Mouse (Mus musculus) lung, postnatal 0 days (tissue): ENCODE measurements around the gene Ypel2.

Experiments
- CTCF ChIP-seq: IDR thresholded peaks from 2 replicates; pipeline ENCODE4 v1.5.1; 2016; ENCODE audit warnings: antibody characterized with exemption, mild to moderate bottlenecking
- EP300 ChIP-seq: IDR thresholded peaks from 2 replicates; pipeline ENCODE4 v1.6.1; 2016; ENCODE audit warnings: antibody characterized with exemption, mild to moderate bottlenecking, control low read depth

DNA sequence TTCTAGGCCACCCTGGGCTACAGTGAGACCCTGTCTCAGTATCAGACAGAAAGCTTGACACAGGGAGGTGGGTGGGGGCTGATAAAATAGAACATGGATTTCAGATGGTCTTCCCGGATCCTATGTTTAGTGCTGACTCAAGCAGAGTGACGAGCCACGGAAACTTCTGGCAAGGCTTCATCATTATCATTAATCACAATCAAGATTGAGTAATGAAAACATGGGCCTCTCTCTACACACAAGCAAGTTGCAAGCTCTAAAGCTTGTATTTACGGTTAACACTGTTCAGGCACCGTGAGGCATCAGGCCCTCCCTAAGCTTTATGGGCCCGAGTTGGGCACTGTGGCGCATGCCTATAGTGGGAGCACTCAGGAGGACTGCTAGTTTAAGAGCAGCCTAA, 13.7 kb downstream of the Ypel2 start:
- no peak for TF ChIP-seq CTCF
- no peak for TF ChIP-seq EP300
